Mouse (Mus musculus) testis, adult 2 months (tissue): ENCODE measurements at regions not wholly inside any gene's neighbourhood (a gene's known extent, or its start where the extent isn't known, plus 50 kb on each side); places are given as distances from the start of the nearest gene placed in this dataset.
A peak's percentile ranks its signal among the peaks of the same experiment; 100 is the strongest.

ENCODE experiments used
- CTCF ChIP-seq: fragments of 200-500 bp; IDR thresholded peaks from 2 replicates; pipeline ENCODE4 v1.5.1; 2012; ENCODE audit warnings: low read depth, mild to moderate bottlenecking, inconsistent platforms, low read length, moderate library complexity; ENCODE audit not compliant: control insufficient read depth, insufficient read depth, insufficient replicate concordance
- POLR2A ChIP-seq: fragments of 200-500 bp; IDR thresholded peaks from 2 replicates; pipeline ENCODE4 v1.6.1; 2012; ENCODE audit warnings: low read depth, mild to moderate bottlenecking, inconsistent platforms, low read length, moderate library complexity; ENCODE audit not compliant: control insufficient read depth

GRCm38 (mm10) chr10:84019381-84019780 is 296.7 kb downstream of the 1500009L16Rik start:
- TF ChIP-seq CTCF: peak; percentile 58; the same call in 1 of the 2 replicates
- no peak for TF ChIP-seq POLR2A
